Mouse (Mus musculus) frontal cortex, postnatal 36 days (tissue): ENCODE measurements at regions not wholly inside any gene's neighbourhood (a gene's known extent, or its start where the extent isn't known, plus 50 kb on each side); places are given as distances from the start of the nearest gene placed in this dataset.
A peak's percentile ranks its signal among the peaks of the same experiment; 100 is the strongest.

Experiments used
- DNase-seq, 2 experiments: peaks; one replicate each; pipeline ENCODE4 v3.0.0; 2022; ENCODE audit warnings: low spot score in 2 of 2

DNA sequence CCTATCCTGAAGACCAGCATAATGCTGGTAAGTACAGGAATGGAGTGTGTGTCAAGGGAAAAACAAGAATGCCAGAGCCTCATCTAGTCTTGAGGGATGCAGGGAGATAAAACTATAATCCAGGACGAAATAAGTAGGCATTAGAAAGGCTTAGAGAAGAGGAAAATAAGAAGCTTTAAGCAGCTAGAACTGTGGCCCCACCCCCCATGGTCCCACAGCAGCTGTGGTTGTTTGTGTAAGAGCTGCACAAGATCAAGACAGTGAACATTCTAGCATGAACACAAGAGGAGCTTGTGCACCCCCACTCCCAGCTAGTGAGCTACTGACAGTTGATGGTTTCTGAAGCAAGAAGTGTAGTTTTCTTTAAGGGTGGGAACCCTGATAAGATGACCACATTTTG lies 315.9 kb downstream of the Tmem135 start:
- no peak for DNase-seq

DNA sequence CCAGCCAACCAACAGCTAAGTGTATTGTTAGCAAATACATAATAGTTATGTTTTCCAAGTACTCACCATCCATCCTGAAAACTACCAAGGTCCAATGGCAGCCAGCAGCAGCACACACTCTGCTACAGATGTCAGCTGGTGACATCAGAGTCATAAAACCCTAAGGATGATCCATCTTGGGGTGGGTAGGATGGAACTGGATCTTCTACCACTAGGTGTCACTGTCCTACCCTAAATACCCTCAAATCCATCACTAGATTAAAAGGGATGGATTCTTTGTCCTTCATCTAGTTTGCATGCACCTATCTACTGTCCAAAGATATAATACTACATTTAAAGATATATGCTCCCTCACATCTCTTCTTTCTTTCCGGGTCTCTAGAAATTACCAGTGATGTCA lies 317.7 kb downstream of the Tmem135 start:
- DNase-seq, result peak; percentile 2 to 51

- DNase-seq, result no peak
These were observed 329.9 kb downstream of the Tmem135 start for GRCm38 (mm10) chr7:89073939-89074690.

GRCm38 (mm10) chr7:89070030-89070429 lies 334.0 kb downstream of the Tmem135 start:
- no peak for DNase-seq

DNA sequence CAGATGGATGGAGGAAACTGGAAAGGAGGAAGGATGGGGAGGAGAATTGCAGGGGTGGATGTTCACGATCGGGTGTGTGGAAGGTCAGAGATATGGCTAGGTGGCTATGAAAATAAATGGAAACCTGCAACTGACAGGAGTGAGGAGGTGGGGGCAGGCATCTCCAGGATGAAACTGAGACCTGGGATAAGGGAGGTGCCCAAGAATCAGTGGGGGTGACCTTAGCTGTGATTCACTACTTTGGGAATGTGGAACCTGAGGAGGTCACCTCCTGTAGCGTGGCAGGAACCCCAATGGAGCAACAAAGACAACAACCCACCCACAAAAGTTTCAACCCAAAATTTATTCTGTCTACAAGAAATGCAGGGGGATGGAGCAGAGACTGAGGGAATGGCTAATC lies 339.6 kb downstream of the Tmem135 start:
- DNase-seq, result no peak

- no peak for DNase-seq
These were observed 340.4 kb downstream of the Tmem135 start for GRCm38 (mm10) chr7:89063630-89064029.

GRCm38 (mm10) chr7:89054494-89054893 lies 349.5 kb downstream of the Tmem135 start:
- no peak for DNase-seq

DNA sequence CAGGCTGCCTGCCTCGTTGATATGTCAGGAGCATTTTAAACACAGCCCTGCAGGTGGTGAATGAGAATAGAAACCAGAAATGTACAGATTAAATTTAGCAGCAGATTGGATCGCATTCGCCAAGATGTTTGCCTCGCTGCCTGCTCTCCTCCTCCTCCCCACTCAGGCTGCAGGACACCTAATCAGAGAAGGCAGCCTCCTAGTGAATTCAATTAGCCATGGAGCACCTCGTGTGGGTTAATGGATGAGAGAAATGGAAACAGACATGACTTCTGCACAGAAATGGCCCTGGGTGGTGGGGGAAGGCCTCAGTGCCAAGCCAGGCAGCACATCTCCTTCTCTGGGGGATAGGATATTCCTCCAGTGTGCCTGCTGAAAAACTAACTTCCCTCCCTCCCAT lies 352.8 kb downstream of the Tmem135 start:
- DNase-seq, result peak; percentile 11 to 33

DNA sequence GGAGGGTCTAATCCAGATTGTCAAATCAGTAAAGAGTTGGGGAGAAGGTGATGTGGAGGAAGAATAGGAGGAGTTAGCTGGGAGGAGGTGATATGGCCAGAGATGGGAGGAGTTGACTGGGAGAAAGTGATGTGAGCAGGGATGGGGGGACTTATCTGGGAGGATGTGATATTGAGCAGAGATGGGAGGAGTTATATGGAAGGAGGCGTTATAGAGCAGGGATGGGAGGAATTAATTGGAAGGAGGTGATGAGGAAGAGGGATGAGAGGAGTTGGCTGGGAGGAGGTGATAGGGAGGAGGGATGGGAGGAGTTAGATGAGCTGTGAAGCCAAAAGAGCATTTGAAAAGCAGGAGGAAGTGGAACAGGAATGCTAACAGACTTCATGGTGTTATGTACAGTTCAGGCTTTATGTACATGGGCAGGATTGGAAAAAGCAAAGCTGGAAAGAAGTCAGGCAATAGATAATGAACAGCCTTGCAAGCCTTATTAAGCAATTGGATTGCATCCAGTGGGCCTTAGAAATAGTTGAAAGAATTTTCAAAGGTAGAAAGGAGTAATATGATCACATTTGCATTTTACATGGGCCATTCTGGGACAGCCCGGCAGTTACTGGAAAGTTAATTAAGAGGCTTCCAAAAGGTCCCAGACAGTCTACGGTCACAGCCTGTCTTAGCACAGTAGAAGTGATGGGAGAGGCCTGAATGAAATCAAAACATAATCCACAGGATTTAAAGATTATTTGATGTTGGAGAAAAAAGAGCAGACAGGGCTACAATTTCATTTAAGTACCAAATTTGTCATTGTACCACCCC lies 357.4 kb downstream of the Tmem135 start:
- DNase-seq, result no peak

- DNase-seq, result peak in 1 of 2 experiments; percentile 22
These were observed 361.0 kb downstream of the Tmem135 start for GRCm38 (mm10) chr7:89042977-89043376.

- DNase-seq, result no peak
These were observed 362.7 kb downstream of the Tmem135 start for GRCm38 (mm10) chr7:89041287-89041686.

GRCm38 (mm10) chr7:89040139-89040538 lies 363.9 kb downstream of the Tmem135 start:
- no peak for DNase-seq

DNA sequence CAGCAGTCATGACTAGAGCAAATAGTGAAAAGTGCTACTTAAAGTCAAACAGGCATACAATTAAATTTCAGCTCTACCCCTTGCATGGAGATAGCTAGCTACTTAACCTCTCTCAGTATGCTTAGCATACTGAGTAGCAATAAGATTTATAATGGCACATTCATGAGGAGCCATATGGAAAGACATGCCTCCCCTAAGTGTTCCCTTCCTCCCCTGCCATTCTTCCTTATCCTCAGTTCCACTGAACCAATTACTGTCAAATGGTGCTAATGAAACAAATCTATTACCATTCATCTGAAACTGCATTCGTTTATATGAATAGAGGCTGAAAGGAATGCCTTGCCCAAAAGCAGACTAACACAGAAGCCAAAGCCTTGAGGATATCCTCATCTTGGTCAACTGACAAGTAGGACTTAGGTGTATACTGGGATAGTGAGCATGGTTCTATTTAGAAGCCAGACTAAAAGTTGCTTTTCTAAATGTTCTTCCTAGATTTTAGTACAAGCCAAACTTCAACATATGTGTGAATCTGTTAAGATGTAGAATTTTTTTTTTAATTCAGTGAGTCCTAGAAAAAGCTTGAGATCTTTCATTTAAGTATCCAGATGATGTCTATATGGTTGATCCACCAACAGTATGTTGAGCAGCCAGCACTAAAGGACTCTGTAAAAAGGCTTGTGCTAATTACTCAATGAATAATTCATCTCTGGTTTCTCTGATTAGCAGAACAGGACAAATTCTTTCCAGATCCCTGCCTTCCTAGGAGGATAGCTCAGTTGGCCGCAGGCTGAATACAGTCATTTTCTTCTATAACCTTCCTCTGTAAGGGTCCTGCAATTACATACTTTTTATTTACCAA lies 368.7 kb downstream of the Tmem135 start:
- DNase-seq, result no peak

- DNase-seq, result no peak
These were observed 380.6 kb downstream of the Tmem135 start for GRCm38 (mm10) chr7:89023230-89024030.

GRCm38 (mm10) chr7:88998815-88999392 lies 405.1 kb downstream of the Tmem135 start:
- DNase-seq, result no peak

- no peak for DNase-seq
These were observed 406.1 kb downstream of the Tmem135 start for GRCm38 (mm10) chr7:88997815-88998477.

DNA sequence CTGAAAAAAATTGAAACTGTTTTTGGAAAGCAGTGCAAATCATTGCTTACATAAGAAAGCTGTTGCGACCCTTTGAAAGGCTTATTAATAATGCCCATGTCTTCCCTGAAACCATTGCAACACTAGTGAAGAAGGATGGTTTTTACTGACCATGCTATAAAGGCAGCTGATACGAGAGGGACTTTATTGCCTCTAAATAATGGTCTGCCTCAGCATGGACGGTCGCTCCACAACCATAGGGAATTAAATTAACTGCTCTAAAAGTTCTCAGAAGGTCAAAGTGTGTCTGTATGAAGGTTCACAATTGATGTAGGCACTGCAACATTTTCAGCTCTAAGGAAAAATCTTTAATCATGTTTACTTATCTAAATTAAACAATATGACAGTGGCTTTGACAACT lies 429.6 kb downstream of the Tmem135 start:
- no peak for DNase-seq

DNA sequence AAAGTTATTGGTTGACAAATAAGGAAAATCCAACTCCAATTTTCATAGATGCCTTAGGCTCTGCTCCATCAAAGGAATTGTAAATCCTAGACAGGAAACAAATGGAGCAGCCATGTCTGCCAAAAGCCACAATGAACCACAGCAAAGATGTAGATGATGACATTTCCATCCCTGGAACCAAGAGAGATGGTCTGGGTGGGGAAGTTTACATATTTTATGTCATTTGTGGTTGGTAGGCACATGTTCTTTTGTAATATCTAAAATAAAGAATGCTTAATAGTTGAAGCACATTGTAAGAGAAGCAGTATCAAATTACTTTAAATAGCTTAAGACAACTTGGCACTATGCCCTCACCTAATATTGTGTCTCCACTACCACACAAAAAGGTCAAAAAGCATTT lies 443.2 kb downstream of the Tmem135 start:
- DNase-seq, result no peak

DNA sequence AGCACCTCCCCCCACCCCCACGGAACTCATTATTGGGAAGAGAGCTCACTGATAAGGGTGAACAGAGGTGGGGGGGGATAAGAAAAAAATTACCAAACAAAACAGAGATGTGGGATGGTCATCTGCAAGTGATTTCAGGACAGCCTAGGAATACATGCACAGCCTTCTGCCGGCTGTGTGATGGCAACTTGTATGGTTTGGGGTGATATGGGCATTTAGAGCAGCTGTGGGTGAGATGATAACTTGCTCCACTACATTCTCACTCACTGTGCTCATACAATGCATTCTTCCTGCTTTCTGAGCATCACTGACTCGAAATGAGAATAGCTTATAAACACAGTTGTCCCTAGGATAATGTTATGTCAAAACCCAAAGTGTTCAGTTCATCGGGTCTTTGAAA lies 443.8 kb downstream of the Tmem135 start:
- no peak for DNase-seq

GRCm38 (mm10) chr7:88959332-88960124 lies 444.5 kb downstream of the Tmem135 start:
- DNase-seq, result no peak
